Mouse (Mus musculus): ENCODE measurements around the gene Iqcf6. TPM values are rescaled to one million over a fixed set of nuclear protein-coding genes. Genes with fewer than 3 reads are reported as not detected.

The Iqcf6 gene
- polyA plus RNA-seq, 1 experiment from 2014 or later, result not detected

DNA sequence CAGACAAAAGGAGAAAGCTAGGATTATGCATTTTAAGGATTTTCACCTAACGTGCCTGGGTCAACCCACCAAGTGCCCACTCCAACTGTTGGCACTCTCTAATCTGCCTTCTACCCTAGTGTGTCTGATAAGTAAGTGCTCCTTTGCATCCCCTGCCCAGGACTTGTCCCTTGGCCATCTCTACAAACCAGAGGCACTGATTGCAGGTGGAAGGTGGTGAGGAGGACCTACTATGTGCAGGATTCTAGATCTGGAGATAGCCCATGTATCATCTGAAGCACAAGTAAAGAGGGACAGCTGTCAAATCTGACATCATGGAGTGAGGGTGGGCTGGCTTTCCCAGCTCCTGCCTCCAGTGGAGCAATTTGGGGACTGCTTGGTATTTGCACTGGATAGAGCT is 33.6 kb downstream of the Iqcf6 start:
- Histone ChIP-seq H3K4me1 (replicated peaks; ENCODE audit: control insufficient read depth, insufficient read depth, low read length) (peaks cover 12% of the 10 kb centered on the region), H3K9me3 (ENCODE audit: control insufficient read depth, low read length) (no peaks in the 10 kb centered on the region), H3K36me3 (ENCODE audit: control insufficient read depth, insufficient read depth, low read length) (no peaks in the 10 kb centered on the region), H3K9ac (ENCODE audit: low read depth, low read length) (no peak overlapping the region), H3K27ac (ENCODE audit: low read depth, low read length) (peak overlapping the region; percentile 67), H3K4me3 (ENCODE audit: low read depth, low read length) (no peak overlapping the region), H3K27me3 (ENCODE audit: control insufficient read depth, insufficient read depth, low read length) (no peaks in the 10 kb centered on the region; the same call in 1 of the 2 replicates), H3K4me2 (replicated peaks; ENCODE audit: low read depth, low read length) (no peak overlapping the region)
- DNase-seq (ENCODE audit: low spot score) (no peak), ATAC-seq (ENCODE audit: low FRiP score) (no peak)
- WGBS, result 79% methylated on average over 1 of the region's 1 CpGs

DNA sequence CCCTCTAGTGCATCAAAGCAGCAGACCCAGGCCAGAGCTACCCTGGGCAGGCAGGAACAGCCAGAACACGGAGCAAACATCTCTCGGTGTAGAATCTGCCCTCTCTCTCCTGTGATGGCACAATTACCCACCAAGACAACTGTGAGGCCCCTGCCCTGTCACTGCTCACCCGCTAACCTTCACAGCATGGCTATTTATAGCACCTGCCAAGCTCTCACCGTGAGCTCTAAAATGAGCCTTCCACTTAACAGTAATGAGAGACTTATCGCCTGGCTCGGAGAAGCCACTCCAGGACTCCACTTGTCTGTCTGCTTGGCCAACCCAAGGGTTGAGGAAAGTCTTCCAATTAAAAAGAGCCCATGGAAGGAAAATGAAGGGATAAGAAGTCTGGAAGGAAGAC is 36.8 kb downstream of the Iqcf6 start:
- H3K4me3 ChIP-seq (ENCODE audit: low read depth, low read length), result no peak overlapping the region
- no peaks in the 10 kb centered on the region for H3K27me3 ChIP-seq (ENCODE audit: control insufficient read depth, insufficient read depth, low read length)
- 89% methylated on average over 6 of the region's 6 CpGs for WGBS
- peaks cover 6% of the 10 kb centered on the region; the same call in 1 of the 2 replicates for H3K4me1 ChIP-seq (replicated peaks; ENCODE audit: control insufficient read depth, insufficient read depth, low read length)
- H3K27ac ChIP-seq (ENCODE audit: low read depth, low read length), result no peak overlapping the region
- H3K9me3 ChIP-seq (ENCODE audit: control insufficient read depth, low read length), result no peaks in the 10 kb centered on the region
- no peak overlapping the region for H3K9ac ChIP-seq (ENCODE audit: low read depth, low read length)
- ATAC-seq (ENCODE audit: low FRiP score) (no peak), DNase-seq (ENCODE audit: low spot score) (no peak)
- H3K36me3 ChIP-seq (ENCODE audit: control insufficient read depth, insufficient read depth, low read length), result no peaks in the 10 kb centered on the region
- no peak overlapping the region for H3K4me2 ChIP-seq (replicated peaks; ENCODE audit: low read depth, low read length)

DNA sequence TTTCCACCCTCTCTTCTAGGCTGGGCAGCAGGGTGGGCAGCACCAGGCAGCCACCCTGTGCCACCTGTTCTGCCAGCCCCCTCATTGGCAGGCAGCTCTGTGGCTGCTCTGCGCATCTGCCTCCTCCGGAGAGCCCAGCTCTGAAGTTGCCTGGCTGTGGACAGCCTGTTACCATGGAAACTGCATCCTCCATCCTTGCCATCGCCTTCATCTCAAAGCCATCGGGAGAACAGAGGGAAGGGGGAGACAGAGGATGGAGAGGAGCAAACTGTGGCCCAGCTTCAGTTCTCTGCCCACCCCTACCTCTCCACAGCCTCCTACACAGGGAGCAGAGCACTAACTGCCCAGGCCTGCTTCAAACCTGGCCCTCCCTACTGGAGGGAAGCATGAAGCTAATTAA is 38.1 kb downstream of the Iqcf6 start:
- DNase-seq (ENCODE audit: low spot score) (no peak), ATAC-seq (ENCODE audit: low FRiP score) (peak; percentile 44; the same call in 1 of the 2 replicates)
- H3K4me1 ChIP-seq (replicated peaks; ENCODE audit: control insufficient read depth, insufficient read depth, low read length), result 0 out of 2 replicates have a peak, but pooled peaks cover 2% of the 10 kb centered on the region
- 66% methylated on average over 4 of the region's 4 CpGs for WGBS
- H3K27me3 ChIP-seq (ENCODE audit: control insufficient read depth, insufficient read depth, low read length), result no peaks in the 10 kb centered on the region
- H3K36me3 ChIP-seq (ENCODE audit: control insufficient read depth, insufficient read depth, low read length), result no peaks in the 10 kb centered on the region
- peak overlapping the region; percentile 18; the same call in 1 of the 2 replicates for H3K27ac ChIP-seq (ENCODE audit: low read depth, low read length)
- no peak overlapping the region for H3K4me3 ChIP-seq (ENCODE audit: low read depth, low read length)
- H3K4me2 ChIP-seq (replicated peaks; ENCODE audit: low read depth, low read length), result no peak overlapping the region
- H3K9ac ChIP-seq (ENCODE audit: low read depth, low read length), result no peak overlapping the region
- no peaks in the 10 kb centered on the region for H3K9me3 ChIP-seq (ENCODE audit: control insufficient read depth, low read length)

DNA sequence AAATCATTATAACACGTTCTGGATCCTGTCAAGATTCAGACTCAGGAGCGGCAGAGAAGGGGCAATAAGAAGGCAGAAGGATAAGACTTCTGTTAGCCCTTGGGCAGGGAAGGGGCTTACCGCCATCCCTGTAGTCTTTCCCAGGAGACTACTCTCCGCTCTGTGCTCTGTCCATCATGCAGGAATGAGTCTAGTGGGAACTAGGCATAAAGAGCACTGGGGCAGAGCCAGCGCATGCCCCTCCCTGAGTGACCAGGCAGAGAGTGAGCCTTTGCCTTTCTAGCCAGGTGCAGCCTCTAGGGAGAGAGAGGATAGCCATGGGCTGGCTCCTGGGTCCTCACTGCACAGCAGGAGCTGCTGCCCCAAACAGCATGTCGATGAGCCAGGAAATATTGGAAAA is 38.5 kb downstream of the Iqcf6 start:
- no peaks in the 10 kb centered on the region for H3K9me3 ChIP-seq (ENCODE audit: control insufficient read depth, low read length)
- 0 out of 2 replicates have a peak, but pooled peaks cover 2% of the 10 kb centered on the region for H3K4me1 ChIP-seq (replicated peaks; ENCODE audit: control insufficient read depth, insufficient read depth, low read length)
- peak overlapping the region; percentile 18; the same call in 1 of the 2 replicates for H3K27ac ChIP-seq (ENCODE audit: low read depth, low read length)
- 74% methylated on average over 6 of the region's 6 CpGs for WGBS
- H3K27me3 ChIP-seq (ENCODE audit: control insufficient read depth, insufficient read depth, low read length), result no peaks in the 10 kb centered on the region
- H3K36me3 ChIP-seq (ENCODE audit: control insufficient read depth, insufficient read depth, low read length), result no peaks in the 10 kb centered on the region
- H3K4me2 ChIP-seq (replicated peaks; ENCODE audit: low read depth, low read length), result no peak overlapping the region
- no peak overlapping the region for H3K9ac ChIP-seq (ENCODE audit: low read depth, low read length)
- ATAC-seq (ENCODE audit: low FRiP score), result 0 out of 2 replicates have a peak, but pooled peaks have one; percentile 21
- no peak overlapping the region for H3K4me3 ChIP-seq (ENCODE audit: low read depth, low read length)
- no peak for DNase-seq (ENCODE audit: low spot score)

DNA sequence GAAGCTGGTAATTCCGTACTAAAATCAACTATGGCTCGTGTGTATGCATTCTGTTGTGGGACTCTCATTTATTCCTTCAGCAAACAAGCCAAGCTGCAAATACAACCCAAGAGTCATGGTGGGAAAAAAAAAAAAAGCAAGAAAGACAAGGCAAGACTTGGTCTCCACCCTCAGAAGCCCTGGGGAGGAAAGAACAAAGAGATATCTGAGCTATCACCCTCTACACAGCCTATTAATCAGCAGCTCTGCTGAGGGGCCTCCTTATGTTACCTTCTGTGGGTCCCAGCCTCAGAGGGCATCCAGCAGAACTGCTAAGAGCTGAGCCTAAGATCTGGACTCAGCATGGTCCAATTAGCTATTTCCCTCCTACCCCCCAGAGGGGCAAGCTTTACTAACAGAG is 47.5 kb downstream of the Iqcf6 start:
- ATAC-seq (ENCODE audit: low FRiP score), result no peak
- Histone ChIP-seq H3K4me3 (ENCODE audit: low read depth, low read length) (no peak overlapping the region), H3K4me1 (replicated peaks; ENCODE audit: control insufficient read depth, insufficient read depth, low read length) (no peaks in the 10 kb centered on the region)

DNA sequence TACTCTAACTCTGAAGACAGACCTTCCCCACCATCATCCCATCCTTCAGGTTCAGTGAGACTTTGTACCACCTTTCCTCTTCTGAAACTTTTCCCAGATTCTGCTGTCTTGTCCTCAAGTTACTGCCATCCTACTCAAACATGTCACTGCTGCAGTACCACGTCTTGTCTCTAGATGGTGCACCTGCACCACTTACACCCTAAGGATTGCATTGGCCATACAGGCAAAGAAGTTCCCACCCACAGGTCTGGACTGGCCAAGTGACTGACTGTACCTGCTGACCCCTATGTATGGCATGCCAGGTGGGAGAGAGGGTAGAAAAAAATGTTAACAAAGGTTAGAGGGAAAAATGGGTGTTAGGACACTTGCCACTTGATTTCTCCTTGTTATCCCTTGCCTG is 49.1 kb downstream of the Iqcf6 start:
- no peaks in the 10 kb centered on the region for H3K27me3 ChIP-seq (ENCODE audit: control insufficient read depth, insufficient read depth, low read length)
- no peaks in the 10 kb centered on the region for H3K4me1 ChIP-seq (replicated peaks; ENCODE audit: control insufficient read depth, insufficient read depth, low read length)
- no peak overlapping the region for H3K27ac ChIP-seq (ENCODE audit: low read depth, low read length)
- H3K9me3 ChIP-seq (ENCODE audit: control insufficient read depth, low read length), result no peaks in the 10 kb centered on the region
- peak; percentile 70; the same call in 1 of the 2 replicates for ATAC-seq (ENCODE audit: low FRiP score)
- H3K4me3 ChIP-seq (ENCODE audit: low read depth, low read length), result no peak overlapping the region
- no peak overlapping the region for H3K9ac ChIP-seq (ENCODE audit: low read depth, low read length)
- WGBS, result 0% methylated on average over 1 of the region's 1 CpGs
- H3K36me3 ChIP-seq (ENCODE audit: control insufficient read depth, insufficient read depth, low read length), result no peaks in the 10 kb centered on the region
- DNase-seq (ENCODE audit: low spot score), result peak; percentile 88
- H3K4me2 ChIP-seq (replicated peaks; ENCODE audit: low read depth, low read length), result no peak overlapping the region

More for the DNA sequence above, 47.5 kb downstream of the Iqcf6 start:
- no peaks in the 10 kb centered on the region for H3K27me3 ChIP-seq (ENCODE audit: control insufficient read depth, insufficient read depth, low read length)
- no peak overlapping the region for H3K9ac ChIP-seq (ENCODE audit: low read depth, low read length)
- 87% methylated on average over 2 of the region's 2 CpGs for WGBS
- no peak overlapping the region for H3K4me2 ChIP-seq (replicated peaks; ENCODE audit: low read depth, low read length)
- no peaks in the 10 kb centered on the region for H3K9me3 ChIP-seq (ENCODE audit: control insufficient read depth, low read length)
- no peak overlapping the region for H3K27ac ChIP-seq (ENCODE audit: low read depth, low read length)
- no peaks in the 10 kb centered on the region for H3K36me3 ChIP-seq (ENCODE audit: control insufficient read depth, insufficient read depth, low read length)
- no peak for DNase-seq (ENCODE audit: low spot score)

DNA sequence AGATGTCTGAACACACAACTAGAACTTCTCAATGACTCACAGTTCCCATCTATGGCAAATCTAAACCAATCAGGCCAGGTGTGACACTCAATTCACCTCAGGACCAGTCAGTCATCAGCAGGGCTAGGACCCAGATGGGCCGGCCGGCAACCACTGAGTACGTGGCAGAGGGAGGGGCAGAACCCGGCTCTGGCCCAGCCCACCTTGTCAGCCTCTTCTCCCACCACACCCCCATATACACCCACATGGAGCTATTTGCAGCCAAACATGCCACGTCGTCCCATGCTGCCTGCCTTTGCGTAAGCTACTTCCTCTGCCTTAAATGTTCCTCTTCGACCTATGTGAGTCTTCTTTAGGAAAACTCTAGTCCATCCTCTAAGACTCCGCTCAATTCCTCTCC is 49.6 kb downstream of the Iqcf6 start:
- Histone ChIP-seq H3K36me3 (ENCODE audit: control insufficient read depth, insufficient read depth, low read length) (0 out of 2 replicates have a peak, but pooled peaks cover under 1% of the 10 kb centered on the region), H3K27ac (ENCODE audit: low read depth, low read length) (no peak overlapping the region), H3K4me1 (replicated peaks; ENCODE audit: control insufficient read depth, insufficient read depth, low read length) (no peaks in the 10 kb centered on the region), H3K9ac (ENCODE audit: low read depth, low read length) (no peak overlapping the region), H3K9me3 (ENCODE audit: control insufficient read depth, low read length) (no peaks in the 10 kb centered on the region), H3K27me3 (ENCODE audit: control insufficient read depth, insufficient read depth, low read length) (no peaks in the 10 kb centered on the region), H3K4me2 (replicated peaks; ENCODE audit: low read depth, low read length) (no peak overlapping the region), H3K4me3 (ENCODE audit: low read depth, low read length) (no peak overlapping the region)
- ATAC-seq (ENCODE audit: low FRiP score) (no peak), DNase-seq (ENCODE audit: low spot score) (no peak)
- 81% methylated on average over 9 of the region's 9 CpGs for WGBS

DNA sequence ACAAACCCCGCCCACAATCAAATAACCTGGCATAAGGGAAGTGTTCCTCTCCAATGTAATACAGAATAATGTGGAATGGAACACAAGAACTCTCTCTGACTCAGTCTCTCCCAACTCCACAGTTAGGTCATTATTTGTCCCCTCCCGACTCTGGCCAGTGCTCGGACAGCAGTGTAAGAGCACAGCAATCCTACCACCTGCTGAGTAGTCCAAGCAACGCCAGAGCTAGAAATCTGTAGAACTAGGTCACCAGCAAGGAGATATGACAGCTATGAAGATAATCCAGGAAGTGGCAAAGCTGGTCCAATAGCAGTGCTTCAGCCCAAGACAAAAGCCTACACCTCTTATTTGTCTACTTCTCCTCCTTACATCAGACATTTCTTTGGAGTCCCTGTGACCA is 50.2 kb downstream of the Iqcf6 start:
- Histone ChIP-seq H3K27ac (ENCODE audit: low read depth, low read length) (no peak overlapping the region), H3K4me3 (ENCODE audit: low read depth, low read length) (no peak overlapping the region), H3K9me3 (ENCODE audit: control insufficient read depth, low read length) (no peaks in the 10 kb centered on the region), H3K4me2 (replicated peaks; ENCODE audit: low read depth, low read length) (no peak overlapping the region), H3K9ac (ENCODE audit: low read depth, low read length) (no peak overlapping the region), H3K36me3 (ENCODE audit: control insufficient read depth, insufficient read depth, low read length) (0 out of 2 replicates have a peak, but pooled peaks cover 2% of the 10 kb centered on the region), H3K4me1 (replicated peaks; ENCODE audit: control insufficient read depth, insufficient read depth, low read length) (no peaks in the 10 kb centered on the region), H3K27me3 (ENCODE audit: control insufficient read depth, insufficient read depth, low read length) (no peaks in the 10 kb centered on the region)
- DNase-seq (ENCODE audit: low spot score) (no peak), ATAC-seq (ENCODE audit: low FRiP score) (no peak)
- WGBS, result 77% methylated on average over 4 of the region's 4 CpGs

Measured in hindbrain, embryonic 11.5 days (tissue).